Mouse (Mus musculus): ENCODE measurements around the gene Npas2. TPM values are rescaled to one million over a fixed set of nuclear protein-coding genes. Genes with fewer than 3 reads are reported as not detected.

Npas2 gene
- total and polyA plus RNA-seq, 3 experiments, result 0.05 TPM; not detected in 2

DNA sequence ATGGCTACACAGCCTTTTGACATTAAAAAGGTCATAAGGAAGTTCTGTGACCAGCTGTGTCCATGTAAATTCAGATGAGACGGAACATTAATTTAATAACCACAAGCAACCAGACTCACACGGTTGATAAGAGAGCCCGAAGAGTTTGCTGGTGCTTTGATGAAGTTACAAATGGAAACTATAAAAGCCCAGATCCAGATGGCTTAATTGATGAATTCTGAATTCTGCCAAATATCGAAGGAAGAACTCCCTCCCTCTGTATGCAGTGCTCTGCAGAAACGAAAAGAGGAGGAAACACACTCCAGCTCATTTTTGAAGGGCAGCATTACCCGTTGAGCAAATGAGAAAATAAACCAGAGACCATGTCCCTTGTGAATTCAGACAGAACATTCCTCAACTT is 79.4 kb downstream of the Npas2 start:
- Histone ChIP-seq H3K27me3 (ENCODE audit: insufficient read depth, low read length) (no peaks in the 10 kb centered on the region), H3K9me3 (replicated peaks) (no peaks in the 10 kb centered on the region), H3K4me1 (ENCODE audit: insufficient read depth, low read depth, low read length) (no peaks in the 10 kb centered on the region), H3K4me3 (ENCODE audit: low read depth, low read length) (no peak overlapping the region), H3K36me3 (replicated peaks) (no peaks in the 10 kb centered on the region)
- ATAC-seq (ENCODE audit: extremely low read depth, insufficient number of reproducible peaks, low FRiP score, poor library complexity, severe bottlenecking), result no peak
- TF ChIP-seq CTCF (IDR thresholded peaks at IDR 0.05; ENCODE audit: low read depth, low read length), result no peak
- DNase-seq (ENCODE audit: low spot score), result no peak

- no peaks in the 10 kb centered on the region for H3K36me3 ChIP-seq (replicated peaks)
- no peaks in the 10 kb centered on the region for H3K9me3 ChIP-seq (replicated peaks)
- H3K27me3 ChIP-seq (ENCODE audit: insufficient read depth, low read length), result no peaks in the 10 kb centered on the region
- TF ChIP-seq CTCF (IDR thresholded peaks at IDR 0.05; ENCODE audit: low read depth, low read length), result no peak
- no peaks in the 10 kb centered on the region for H3K4me1 ChIP-seq (ENCODE audit: insufficient read depth, low read depth, low read length)
- no peak overlapping the region for H3K4me3 ChIP-seq (ENCODE audit: low read depth, low read length)
- DNase-seq (ENCODE audit: low spot score) (no peak), ATAC-seq (ENCODE audit: extremely low read depth, insufficient number of reproducible peaks, low FRiP score, poor library complexity, severe bottlenecking) (no peak)
Measured at GRCm38 (mm10) chr1:39280391-39280790, 86.9 kb downstream of the Npas2 start.

DNA sequence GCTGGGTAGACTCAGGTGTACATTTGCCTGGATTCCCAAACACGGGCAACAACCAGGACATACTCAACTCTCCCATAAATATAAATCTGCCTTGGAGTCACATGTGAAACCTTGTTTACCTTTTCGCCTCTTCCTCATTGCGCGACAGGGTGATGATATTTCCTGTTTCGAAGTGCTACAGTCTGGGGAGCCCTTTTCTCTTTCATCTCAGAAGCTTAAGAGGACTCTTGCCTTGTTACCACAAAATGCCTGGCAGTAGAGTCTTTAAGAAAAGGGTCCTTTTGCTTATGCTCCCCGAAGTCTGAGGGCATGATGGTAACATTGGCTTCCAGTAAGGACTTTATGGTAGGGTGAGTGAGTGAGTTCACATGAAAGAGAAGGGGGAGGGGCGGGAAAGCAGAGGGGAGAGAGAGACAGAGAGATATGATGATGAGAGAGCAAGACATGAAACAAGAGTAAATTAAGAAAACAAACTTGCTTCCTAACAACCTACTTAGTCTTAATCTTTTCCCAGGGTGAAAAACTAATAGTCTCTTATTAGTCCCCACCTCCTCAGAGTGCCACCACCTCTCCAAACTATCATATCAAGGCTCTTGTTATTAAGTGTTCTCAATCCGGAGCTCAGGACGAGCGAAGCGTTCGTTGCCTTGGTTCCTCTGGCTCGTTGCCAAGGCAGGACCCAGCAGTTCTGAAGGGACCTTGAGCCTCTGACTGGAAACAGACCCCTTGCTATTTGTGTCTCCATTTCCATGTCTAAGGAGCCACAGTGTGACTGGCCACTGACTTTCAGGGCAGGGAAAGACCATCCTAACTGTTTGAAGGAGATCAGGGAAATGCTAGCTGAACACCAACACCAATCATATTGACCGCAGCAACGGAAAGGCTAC is 87.7 kb downstream of the Npas2 start:
- no peaks in the 10 kb centered on the region for H3K27me3 ChIP-seq (ENCODE audit: insufficient read depth, low read length)
- no peaks in the 10 kb centered on the region for H3K36me3 ChIP-seq (replicated peaks)
- no peak for ATAC-seq (ENCODE audit: extremely low read depth, insufficient number of reproducible peaks, low FRiP score, poor library complexity, severe bottlenecking)
- no peak overlapping the region for H3K4me3 ChIP-seq (ENCODE audit: low read depth, low read length)
- H3K9me3 ChIP-seq (replicated peaks), result no peaks in the 10 kb centered on the region
- DNase-seq (ENCODE audit: low spot score), result no peak
- TF ChIP-seq TAL1 (conservative IDR thresholded peaks at IDR 0.05; ENCODE audit: low read depth, low read length) (no peak), CTCF (IDR thresholded peaks at IDR 0.05; ENCODE audit: low read depth, low read length) (no peak), GATA1 (IDR thresholded peaks at IDR 0.05; ENCODE audit: borderline replicate concordance, low read length) (no peak), POLR2AphosphoS5 (IDR thresholded peaks at IDR 0.05; ENCODE audit: insufficient replicate concordance, low read depth, low read length) (no peak), GATA2 (IDR thresholded peaks at IDR 0.05; ENCODE audit: borderline replicate concordance, low read depth, low read length) (no peak)
- no peaks in the 10 kb centered on the region for H3K4me1 ChIP-seq (ENCODE audit: insufficient read depth, low read depth, low read length)

DNA sequence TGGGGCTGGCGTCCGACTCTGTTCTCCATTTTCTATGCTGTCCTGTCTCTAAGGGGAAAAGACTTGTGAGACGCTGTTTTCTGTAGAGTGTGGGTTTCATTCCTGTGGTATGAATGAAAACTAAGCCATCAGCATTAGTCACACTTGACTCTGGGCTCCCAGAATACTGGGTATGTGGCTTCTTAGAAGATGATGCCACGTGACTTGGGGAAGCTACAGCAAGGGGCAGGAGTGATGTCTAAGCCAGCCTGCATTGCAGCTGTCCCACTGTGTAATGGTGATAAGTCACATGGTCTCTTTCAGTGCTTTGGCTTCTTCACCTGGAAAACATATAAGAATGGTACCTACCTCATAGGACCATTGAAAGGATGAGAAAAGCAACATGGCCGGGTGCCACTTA is 88.4 kb downstream of the Npas2 start:
- TF ChIP-seq TAL1 (conservative IDR thresholded peaks at IDR 0.05; ENCODE audit: low read depth, low read length), result no peak
- TF ChIP-seq POLR2AphosphoS5 (IDR thresholded peaks at IDR 0.05; ENCODE audit: insufficient replicate concordance, low read depth, low read length), result no peak
- TF ChIP-seq GATA2 (IDR thresholded peaks at IDR 0.05; ENCODE audit: borderline replicate concordance, low read depth, low read length), result no peak
- TF ChIP-seq CTCF (IDR thresholded peaks at IDR 0.05; ENCODE audit: low read depth, low read length), result no peak
- no peak for TF ChIP-seq GATA1 (IDR thresholded peaks at IDR 0.05; ENCODE audit: borderline replicate concordance, low read length)
- H3K27me3 ChIP-seq (ENCODE audit: insufficient read depth, low read length), result no peaks in the 10 kb centered on the region
- ATAC-seq (ENCODE audit: extremely low read depth, insufficient number of reproducible peaks, low FRiP score, poor library complexity, severe bottlenecking), result no peak
- H3K9me3 ChIP-seq (replicated peaks), result no peaks in the 10 kb centered on the region
- H3K4me1 ChIP-seq (ENCODE audit: insufficient read depth, low read depth, low read length), result no peaks in the 10 kb centered on the region
- DNase-seq (ENCODE audit: low spot score), result no peak
- H3K4me3 ChIP-seq (ENCODE audit: low read depth, low read length), result no peak overlapping the region
- no peaks in the 10 kb centered on the region for H3K36me3 ChIP-seq (replicated peaks)

- ATAC-seq (ENCODE audit: extremely low read depth, insufficient number of reproducible peaks, low FRiP score, poor library complexity, severe bottlenecking) (no peak), DNase-seq (ENCODE audit: low spot score) (no peak)
- H3K27me3 ChIP-seq (ENCODE audit: insufficient read depth, low read length), result no peaks in the 10 kb centered on the region
- no peak overlapping the region for H3K4me3 ChIP-seq (ENCODE audit: low read depth, low read length)
- TF ChIP-seq CTCF (IDR thresholded peaks at IDR 0.05; ENCODE audit: low read depth, low read length), result no peak
- TF ChIP-seq POLR2AphosphoS5 (IDR thresholded peaks at IDR 0.05; ENCODE audit: insufficient replicate concordance, low read depth, low read length), result no peak
- no peak for TF ChIP-seq GATA2 (IDR thresholded peaks at IDR 0.05; ENCODE audit: borderline replicate concordance, low read depth, low read length)
- no peak for TF ChIP-seq TAL1 (conservative IDR thresholded peaks at IDR 0.05; ENCODE audit: low read depth, low read length)
- no peak for TF ChIP-seq GATA1 (IDR thresholded peaks at IDR 0.05; ENCODE audit: borderline replicate concordance, low read length)
- H3K9me3 ChIP-seq (replicated peaks), result no peaks in the 10 kb centered on the region
- H3K36me3 ChIP-seq (replicated peaks), result no peaks in the 10 kb centered on the region
- no peaks in the 10 kb centered on the region for H3K4me1 ChIP-seq (ENCODE audit: insufficient read depth, low read depth, low read length)
Measured at GRCm38 (mm10) chr1:39283323-39283722, 89.8 kb downstream of the Npas2 start.

GRCm38 (mm10) chr1:39284786-39285185 is 91.3 kb downstream of the Npas2 start:
- no peaks in the 10 kb centered on the region for H3K4me1 ChIP-seq (ENCODE audit: insufficient read depth, low read depth, low read length)
- no peak for DNase-seq (ENCODE audit: low spot score)

More at GRCm38 (mm10) chr1:39284786-39285185, 91.3 kb downstream of the Npas2 start:
- no peak for ATAC-seq (ENCODE audit: extremely low read depth, insufficient number of reproducible peaks, low FRiP score, poor library complexity, severe bottlenecking)
- Histone ChIP-seq H3K27me3 (ENCODE audit: insufficient read depth, low read length) (no peaks in the 10 kb centered on the region), H3K36me3 (replicated peaks) (no peaks in the 10 kb centered on the region), H3K9me3 (replicated peaks) (no peaks in the 10 kb centered on the region), H3K4me3 (ENCODE audit: low read depth, low read length) (no peak overlapping the region)
- TF ChIP-seq POLR2AphosphoS5 (IDR thresholded peaks at IDR 0.05; ENCODE audit: insufficient replicate concordance, low read depth, low read length) (no peak), GATA2 (IDR thresholded peaks at IDR 0.05; ENCODE audit: borderline replicate concordance, low read depth, low read length) (no peak), TAL1 (conservative IDR thresholded peaks at IDR 0.05; ENCODE audit: low read depth, low read length) (no peak), CTCF (IDR thresholded peaks at IDR 0.05; ENCODE audit: low read depth, low read length) (no peak), GATA1 (IDR thresholded peaks at IDR 0.05; ENCODE audit: borderline replicate concordance, low read length) (no peak)

Measured in G1E (cell line).